ENCODE assay signal across 8 mouse cellular contexts in the genomic region with DNA sequence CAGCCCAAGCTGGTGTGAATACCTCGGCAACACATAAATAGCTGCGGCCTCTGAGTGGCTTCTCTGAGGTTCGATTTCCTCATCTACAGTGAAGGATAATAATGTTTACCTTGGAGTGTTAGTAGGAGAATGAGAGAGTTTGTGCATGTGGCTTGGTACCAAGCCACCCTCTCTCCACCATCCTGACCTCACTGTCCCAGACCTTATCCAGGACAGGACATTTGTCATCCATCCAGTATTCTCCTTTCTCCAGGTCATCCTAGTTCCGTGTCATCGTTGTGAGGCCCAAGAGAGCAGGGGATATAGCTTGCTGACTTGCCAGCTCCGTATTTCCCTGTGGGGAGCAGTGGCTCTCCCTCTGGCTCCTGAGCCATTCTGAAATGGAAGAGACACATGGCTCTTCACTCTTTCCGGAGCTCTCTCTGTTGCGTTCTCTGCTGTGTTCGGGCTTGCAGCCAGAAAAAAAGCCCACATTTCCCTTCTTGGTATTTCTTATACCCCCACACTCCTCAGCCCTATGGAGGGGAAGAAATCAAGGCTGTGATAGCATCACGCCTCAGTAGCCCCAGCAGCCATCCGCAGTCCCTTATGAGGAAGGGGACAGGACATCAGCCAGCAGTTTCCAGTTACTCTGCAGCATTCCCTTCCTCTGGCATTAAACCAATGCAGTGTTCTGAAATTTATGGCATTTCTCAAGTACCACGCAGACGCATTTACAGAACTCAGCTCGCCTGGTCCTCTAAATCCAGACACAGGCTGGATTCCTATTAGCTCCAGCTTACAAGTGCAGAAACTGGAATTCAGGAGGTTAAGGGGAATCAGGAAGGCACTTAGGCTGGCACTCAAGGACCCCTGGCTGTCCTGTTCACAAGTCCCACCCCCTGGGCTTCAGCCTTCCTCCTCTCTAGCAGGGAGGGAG. TPM values are rescaled to one million over a fixed set of nuclear protein-coding genes. Genes with fewer than 3 reads are reported as not detected.
A peak's percentile ranks its signal among the peaks of the same experiment; 100 is the strongest.
DNase-seq lines count a peak whose midpoint lies in the region; ATAC-seq and TF ChIP-seq lines count a peak whose summit lies in the region.

No protein-coding gene starts in this region.

- no peak for TF ChIP-seq CTCF in thymus, adult 2 months (IDR thresholded peaks at IDR 0.05; ENCODE audit: borderline replicate concordance, control insufficient read depth, extremely low read depth, insufficient read depth, low read length, poor library complexity)

- no peaks in the 10 kb centered on the region for H3K27me3 ChIP-seq in kidney, embryonic 14.5 days (ENCODE audit: control insufficient read depth, insufficient read depth, low read length)
- no peaks in the 10 kb centered on the region for H3K27me3 ChIP-seq in stomach, embryonic 15.5 days (replicated peaks)
- no peaks in the 10 kb centered on the region for H3K27me3 ChIP-seq in thymus, adult 2 months (ENCODE audit: control insufficient read depth, insufficient read depth, low read length)

- peak overlapping the region; percentile 24 for H3K4me2 ChIP-seq in kidney, embryonic 14.5 days (replicated peaks; ENCODE audit: low read depth, low read length)
- H3K4me2 ChIP-seq in stomach, embryonic 15.5 days, result peak overlapping the region; percentile 48

- no peaks in the 10 kb centered on the region for H3K9me3 ChIP-seq in kidney, embryonic 14.5 days (ENCODE audit: control insufficient read depth, low read length)
- H3K9me3 ChIP-seq in stomach, embryonic 15.5 days, result no peaks in the 10 kb centered on the region

- H3K4me1 ChIP-seq in kidney, embryonic 14.5 days (ENCODE audit: control insufficient read depth, insufficient read depth, low read length), result peaks cover 35% of the 10 kb centered on the region
- peaks cover 30% of the 10 kb centered on the region for H3K4me1 ChIP-seq in stomach, embryonic 15.5 days
- H3K4me1 ChIP-seq in thymus, adult 2 months (replicated peaks; ENCODE audit: control insufficient read depth, insufficient read depth, low read length), result peaks cover 26% of the 10 kb centered on the region

- ATAC-seq in kidney, embryonic 14.5 days (ENCODE audit: low FRiP score, low TSS enrichment), result peak; percentile 59; the same call in 1 of the 2 replicates
- peak; percentile 30; the same call in 1 of the 2 replicates for ATAC-seq in megakaryocyte, adult 5-6 weeks (ENCODE audit: poor library complexity, severe bottlenecking)
- ATAC-seq in stomach, embryonic 15.5 days (ENCODE audit: insufficient read depth, low FRiP score, low read depth), result no peak

- peak overlapping the region; percentile 23 for H3K9ac ChIP-seq in kidney, embryonic 14.5 days (ENCODE audit: low read depth, low read length)
- 0 out of 2 replicates have a peak overlapping the region, but pooled peaks have one; percentile 16 for H3K9ac ChIP-seq in stomach, embryonic 15.5 days

- TF ChIP-seq POLR2A in thymus, adult 2 months (IDR thresholded peaks at IDR 0.05; ENCODE audit: control insufficient read depth, extremely low read depth, insufficient read depth, low read length, poor library complexity), result no peak

- peak overlapping the region; percentile 11; the same call in 1 of the 2 replicates for H3K4me3 ChIP-seq in kidney, embryonic 14.5 days (ENCODE audit: low read length)
- H3K4me3 ChIP-seq in stomach, embryonic 15.5 days (replicated peaks), result 0 out of 2 replicates have a peak overlapping the region, but pooled peaks have one; percentile 3
- no peak overlapping the region for H3K4me3 ChIP-seq in thymus, adult 2 months (ENCODE audit: control insufficient read depth, insufficient read depth, low read length)

- H3K36me3 ChIP-seq in kidney, embryonic 14.5 days (ENCODE audit: control insufficient read depth, insufficient read depth, low read length), result no peaks in the 10 kb centered on the region
- no peaks in the 10 kb centered on the region for H3K36me3 ChIP-seq in stomach, embryonic 15.5 days
- no peaks in the 10 kb centered on the region for H3K36me3 ChIP-seq in thymus, adult 2 months (ENCODE audit: control insufficient read depth, insufficient read depth, low read length)

- WGBS in kidney, embryonic 14.5 days, result 8% methylated on average over 14 of the region's 14 CpGs
- 16% methylated on average over 14 of the region's 14 CpGs for WGBS in stomach, embryonic 15.5 days
- 17% methylated on average over 14 of the region's 14 CpGs for WGBS in thymus, adult 2 months

- no peak for DNase-seq in kidney, adult 8-10 months
- DNase-seq in cerebellum, postnatal 10 days, result peak; percentile 62 to 71
- peak; percentile 77 to 84 for DNase-seq in frontal cortex, postnatal 36 days (ENCODE audit: low spot score in 2 of 2)
- peak; percentile 60 to 70 for DNase-seq in layer of hippocampus, adult 8-10 months (ENCODE audit: low spot score in 2 of 2)
- no peak for DNase-seq in thymus, adult 2 months

- peak overlapping the region; percentile 57 for H3K27ac ChIP-seq in kidney, embryonic 14.5 days (ENCODE audit: low read depth, low read length)
- peak overlapping the region; percentile 78 for H3K27ac ChIP-seq in stomach, embryonic 15.5 days
- no peak overlapping the region for H3K27ac ChIP-seq in thymus, adult 2 months (ENCODE audit: control insufficient read depth, insufficient read depth, low read length)

RNA-seq across cellular contexts. Expression of a gene that starts 13.3 kb away (rescaled TPM):
- polyA plus RNA-seq in kidney, embryonic 14.5 days (2014; fragmentation: Nextera tagmentation; extraction: Ambion mirVana), result 1,015 and 1,361 TPM in 2 replicates
- 1,000 to 10,000 TPM; 1,941 to 2,151 (median 2,040) TPM for total RNA-seq in layer of hippocampus, adult 8-10 months (2022)
- total RNA-seq in megakaryocyte, adult 5-6 weeks (2015), result 594 and 654 TPM in 2 replicates
- 1,417 and 1,603 TPM in 2 replicates for total RNA-seq in megakaryocyte, adult 5-6 weeks (2017)
- polyA plus RNA-seq in stomach, embryonic 15.5 days (2015; fragmentation: Nextera tagmentation; extraction: Ambion mirVana), result 879 and 956 TPM in 2 replicates
- polyA plus RNA-seq in thymus, adult 2 months (2012; rRNA removed), result 57.1 and 57.3 TPM in 2 replicates

RNA-seq across cellular contexts. Expression of a gene that starts 32.5 kb away (rescaled TPM):
- polyA plus RNA-seq in kidney, embryonic 14.5 days (2014; fragmentation: Nextera tagmentation; extraction: Ambion mirVana), result 0.51 TPM in 1 of 2 replicates, not detected in the other
- not detected for total RNA-seq in layer of hippocampus, adult 8-10 months (2022)
- total RNA-seq in megakaryocyte, adult 5-6 weeks (2015), result not detected in 2 replicates
- total RNA-seq in megakaryocyte, adult 5-6 weeks (2017), result not detected in 2 replicates
- polyA plus RNA-seq in stomach, embryonic 15.5 days (2015; fragmentation: Nextera tagmentation; extraction: Ambion mirVana), result not detected in 2 replicates
- polyA plus RNA-seq in thymus, adult 2 months (2012; rRNA removed), result 0.24 TPM in 1 of 2 replicates, not detected in the other

Comparison
In these comparisons a context has a peak if more than half of its experiments do, and no peak if none do; other contexts are left out.
1. DNase-seq: peak in cerebellum, postnatal 10 days (2 of 2), frontal cortex, postnatal 36 days (2 of 2) and layer of hippocampus, adult 8-10 months (2 of 2); none in kidney, adult 8-10 months (0 of 2) and thymus, adult 2 months (single experiment).
2. RNA of a gene that starts 13.3 kb away (polyA plus RNA-seq): 1,015 to 1,361 TPM in kidney, embryonic 14.5 days and 879 to 956 TPM in stomach, embryonic 15.5 days; 57.1 to 57.3 TPM in thymus, adult 2 months; every median in the first group is over 10 times any median in the second.